Mouse (Mus musculus) urinary bladder, postnatal 25 days (tissue): ENCODE results near the gene Aldh1l1.
"Not testable (repeated sequence)": the region's sequence is repeated elsewhere in the genome, so short reads cannot be mapped to it uniquely, and the experiment has no call there.

ENCODE experiments used
- DNase-seq: peaks from one replicate; pipeline ENCODE4 v3.0.0; 2022; ENCODE audit warnings: low spot score

The Aldh1l1 gene

DNA sequence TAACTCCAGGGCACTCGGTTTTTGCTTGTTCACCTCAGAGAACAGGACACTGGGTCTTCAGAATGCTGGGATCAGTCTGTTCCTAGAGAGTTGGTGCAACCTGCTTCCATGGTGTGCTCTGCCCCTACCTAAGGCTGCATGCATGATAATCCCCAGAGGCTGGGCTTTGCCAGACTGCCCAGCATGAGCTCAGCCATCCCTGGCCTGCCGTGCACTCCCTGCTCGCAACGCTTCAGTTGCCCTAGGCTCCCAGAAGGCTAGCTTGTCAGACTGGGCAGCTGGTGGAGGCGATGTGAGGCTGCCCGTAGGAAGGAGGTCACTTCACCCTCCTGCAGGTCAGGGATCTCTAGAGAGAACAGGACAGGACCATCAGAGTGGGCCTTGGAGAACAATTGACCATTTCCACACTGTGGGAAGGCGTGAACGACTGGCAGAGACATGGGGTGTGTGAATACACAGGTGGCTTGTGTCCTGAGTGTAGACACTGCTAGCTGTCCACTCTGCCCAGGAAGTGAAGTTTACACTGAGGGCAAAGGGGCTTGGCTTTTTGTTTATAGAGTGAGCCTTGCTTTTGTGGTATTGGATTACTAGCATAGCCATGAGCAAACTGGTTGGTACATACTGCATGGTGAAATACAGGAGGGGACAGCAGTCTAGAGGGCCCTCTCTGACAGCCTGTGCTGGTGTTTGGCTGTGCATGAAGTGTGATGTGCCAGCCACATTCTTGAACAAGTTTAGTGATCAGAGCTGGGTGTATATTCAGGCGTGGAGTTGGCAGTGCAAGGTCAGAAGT, 134.8 kb downstream of the Aldh1l1 start:
- DNase-seq = no peak

DNA sequence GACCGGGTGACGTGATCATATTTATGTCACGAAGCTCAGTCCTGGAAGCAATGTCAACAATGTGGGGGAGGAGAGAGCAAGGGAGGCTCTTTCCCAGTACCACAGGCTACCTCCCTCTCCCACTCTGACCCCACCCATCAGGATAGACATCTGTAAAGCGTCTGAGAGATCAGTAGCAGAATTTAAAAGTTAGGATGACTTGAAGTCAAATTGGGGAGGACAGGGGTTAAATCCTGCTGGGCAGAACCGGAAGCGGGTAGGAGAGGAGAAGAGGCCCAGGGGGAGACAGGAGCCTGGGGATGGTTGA, 135.3 kb downstream of the Aldh1l1 start:
- no peak for DNase-seq

DNA sequence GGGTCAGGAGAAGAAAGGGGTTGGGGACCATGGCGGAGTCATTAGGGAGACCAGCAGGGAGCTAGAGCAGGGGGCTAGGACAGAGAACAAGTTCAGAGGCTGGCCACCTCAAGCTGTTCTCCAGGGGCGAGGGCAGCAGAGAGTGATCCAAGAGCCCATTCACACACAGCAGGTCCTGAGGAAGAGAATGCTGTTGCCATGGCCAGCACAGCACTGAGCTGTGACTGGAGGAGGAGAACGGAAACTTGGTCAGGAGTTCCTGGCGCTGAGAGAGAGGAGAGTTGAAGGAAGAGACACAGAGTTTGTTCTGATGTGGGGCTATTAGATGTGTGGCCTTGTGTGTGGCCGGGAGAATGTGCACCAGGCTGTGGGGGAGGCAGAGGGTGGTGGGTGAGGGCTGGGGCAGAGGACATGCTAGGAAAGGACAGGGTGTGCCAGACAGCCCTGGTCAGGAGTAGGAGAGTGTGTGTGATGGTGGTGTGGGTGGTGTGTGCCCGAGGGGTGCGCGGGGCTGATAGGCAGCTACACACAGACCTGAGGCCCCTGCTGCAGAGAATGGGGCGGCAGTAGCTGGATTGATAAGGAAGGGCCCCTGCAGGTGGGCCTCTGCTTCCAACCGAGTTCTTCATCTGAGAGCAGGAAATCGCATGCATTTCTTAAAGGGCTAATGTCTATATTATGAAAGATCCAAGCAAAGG, 136.7 kb downstream of the Aldh1l1 start:
- DNase-seq = no peak

DNA sequence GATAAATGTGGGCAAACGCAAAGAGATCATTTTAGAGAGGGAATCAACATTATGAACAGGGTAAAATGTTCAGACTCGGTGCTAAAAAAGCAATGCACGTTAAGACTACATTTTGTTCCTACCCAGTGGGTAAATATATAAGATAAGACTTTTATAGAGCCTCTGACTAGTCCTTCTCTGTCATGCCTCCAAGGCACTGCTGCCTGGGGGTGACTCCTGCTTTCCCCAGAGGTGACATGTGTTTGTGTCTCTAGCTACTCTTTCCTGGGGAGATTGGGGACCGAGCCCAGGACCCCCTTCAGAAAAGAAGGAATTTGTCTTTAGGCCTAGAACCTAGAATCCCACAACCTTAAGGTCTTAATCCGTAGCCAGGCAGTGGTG, 137.2 kb downstream of the Aldh1l1 start:
- DNase-seq = no peak

DNA sequence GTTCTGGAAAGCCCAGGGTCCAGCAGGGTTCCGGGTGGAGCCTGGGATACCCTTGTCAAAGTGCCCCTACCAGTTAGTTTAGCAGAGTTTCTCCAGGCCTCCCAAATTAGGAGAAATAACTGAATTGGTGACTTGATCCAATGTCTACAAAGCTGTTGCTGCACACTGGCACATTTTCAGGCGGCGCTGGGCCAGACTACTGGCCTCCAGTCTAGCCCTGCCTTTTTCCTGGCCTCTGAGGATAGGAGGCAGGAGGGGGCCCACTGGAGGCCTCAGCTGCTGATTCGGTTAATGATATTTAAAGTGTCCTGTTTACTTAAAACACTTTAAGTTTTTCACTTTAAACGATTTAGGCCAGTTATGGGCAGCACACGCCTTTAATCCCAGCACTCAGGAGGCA, 138.0 kb downstream of the Aldh1l1 start:
- DNase-seq = peak; percentile 56

DNA sequence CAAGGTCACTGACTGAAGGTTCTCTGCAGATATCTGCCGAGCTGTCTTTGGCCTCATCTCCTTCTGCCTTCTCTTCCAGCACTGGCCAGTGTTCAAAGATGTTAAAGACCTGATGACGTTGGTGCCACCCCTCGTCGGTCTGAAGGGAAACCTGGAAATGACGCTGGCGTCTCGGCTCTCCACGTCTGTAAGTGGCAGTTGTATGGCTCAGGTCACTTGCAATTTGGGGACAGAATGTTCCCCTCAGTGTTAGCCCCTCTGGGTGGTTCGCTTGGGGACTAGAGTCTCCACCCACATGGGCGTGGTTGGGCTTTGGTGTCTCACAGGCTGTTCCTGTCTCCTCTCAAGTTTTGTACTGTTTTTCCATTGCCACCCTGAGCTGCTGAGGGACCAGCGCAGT, 138.5 kb downstream of the Aldh1l1 start:
- no peak for DNase-seq

DNA sequence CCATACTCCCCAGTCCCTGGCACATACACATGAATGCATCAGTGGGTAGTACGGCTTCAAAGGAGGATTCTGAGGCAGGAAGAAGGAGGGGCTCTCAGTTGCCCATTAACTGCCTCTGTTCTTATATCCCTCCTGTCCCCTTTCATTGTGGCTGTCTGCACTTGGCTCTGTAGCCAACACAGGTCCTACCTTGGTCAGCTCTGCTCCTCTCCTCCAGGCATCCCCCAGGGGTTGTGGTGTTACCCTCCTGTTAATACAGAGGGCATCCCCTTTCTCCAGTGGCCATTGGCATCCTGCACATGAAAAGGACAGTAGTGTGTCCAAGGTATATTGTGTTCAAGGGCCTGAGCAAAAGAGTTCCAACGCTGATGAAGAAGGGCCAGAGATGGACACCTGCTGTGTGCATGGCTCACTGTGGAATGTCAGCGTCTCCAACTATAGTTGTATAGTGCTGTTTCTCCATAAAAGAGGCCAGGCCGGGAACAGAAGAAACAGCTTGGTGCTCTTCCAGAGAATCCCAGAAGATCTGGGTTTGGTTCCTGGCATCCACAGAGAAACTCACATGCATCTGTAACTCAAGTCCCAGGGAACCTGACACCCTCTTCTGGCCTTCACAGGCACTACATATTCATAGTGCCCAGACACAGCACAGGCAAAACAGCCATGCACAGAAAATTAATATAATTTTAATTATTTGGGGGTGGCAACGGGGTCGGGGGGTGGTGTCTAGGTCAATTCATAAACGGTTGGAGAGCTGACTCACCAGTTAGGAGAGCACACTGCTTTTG, 139.2 kb downstream of the Aldh1l1 start:
- DNase-seq = no peak

DNA sequence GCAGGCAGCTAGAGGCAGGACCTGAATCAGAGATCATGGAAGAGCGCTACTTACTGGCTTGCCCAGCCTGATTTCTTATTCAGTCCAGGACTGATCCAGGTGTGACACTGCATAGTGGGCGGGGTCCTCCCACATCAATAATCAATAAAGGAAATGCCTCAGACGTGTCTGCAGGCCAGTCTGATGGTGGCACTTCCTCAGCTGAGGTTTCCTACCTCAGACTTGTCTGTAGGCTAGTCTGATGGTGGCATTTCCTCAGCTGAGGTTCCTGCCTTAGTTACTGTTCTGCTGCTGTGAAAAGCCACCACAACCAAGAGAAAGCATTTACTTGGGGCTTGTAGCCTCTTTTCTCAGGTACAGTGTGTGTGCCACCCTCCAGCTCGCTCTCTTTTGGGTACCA, 141.3 kb downstream of the Aldh1l1 start:
- no peak for DNase-seq

DNA sequence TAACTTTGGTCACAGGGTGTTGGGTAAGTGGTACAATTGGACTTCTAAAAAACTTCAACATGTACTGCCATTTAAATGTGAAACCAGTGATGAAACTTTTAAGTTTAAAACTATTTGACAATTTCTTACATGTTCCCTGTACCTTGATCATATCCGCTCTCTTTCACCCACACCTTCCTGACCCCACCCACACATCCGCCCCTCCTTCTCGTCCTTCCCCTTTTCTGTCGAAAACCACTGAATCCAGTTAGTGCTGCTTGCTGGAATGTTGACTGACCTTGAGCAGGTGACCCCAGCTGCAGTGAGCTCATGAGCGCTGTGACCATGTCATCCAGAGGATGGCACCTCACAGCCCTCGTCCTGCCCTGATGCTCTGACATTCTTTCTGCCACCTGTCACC, 143.3 kb downstream of the Aldh1l1 start:
- no peak for DNase-seq

DNA sequence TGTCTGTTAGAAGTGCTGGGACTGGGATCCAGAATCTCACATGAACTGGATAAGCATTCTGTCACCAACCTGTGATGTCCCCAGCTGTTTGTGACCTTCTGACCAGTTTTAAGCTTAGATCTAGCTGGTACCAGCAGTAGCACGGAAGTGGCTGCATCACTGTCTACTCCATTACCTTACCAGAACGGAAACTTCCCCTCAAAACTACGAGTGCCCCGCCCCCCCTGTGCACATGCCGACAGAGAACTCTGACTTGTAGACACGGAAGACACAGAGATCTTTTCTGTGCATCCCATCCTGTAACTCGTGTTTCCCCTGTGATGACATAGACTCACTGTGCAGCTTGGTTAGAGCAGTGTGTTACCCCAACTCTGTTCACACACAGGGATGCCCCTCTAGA, 144.2 kb downstream of the Aldh1l1 start:
- DNase-seq = no peak

DNA sequence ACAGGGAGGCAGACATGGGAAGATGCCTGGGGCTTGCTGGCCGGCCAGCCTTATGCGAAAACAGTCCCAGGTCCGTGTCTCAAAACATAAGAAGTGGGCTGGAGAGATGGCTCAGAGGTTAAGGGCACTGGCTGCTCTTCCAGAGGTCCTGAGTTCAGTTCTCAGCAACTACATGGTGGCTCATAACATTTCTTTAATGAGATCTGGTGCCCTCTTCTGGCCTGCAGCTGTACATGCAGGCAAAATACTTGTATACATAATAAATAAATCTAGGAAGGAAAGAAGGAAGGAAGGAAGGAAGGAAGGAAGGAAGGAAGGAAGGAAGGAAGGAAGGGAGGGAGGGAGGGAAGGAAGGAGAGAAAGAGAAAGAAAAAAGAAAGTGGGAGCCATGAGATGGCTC, 146.3 kb downstream of the Aldh1l1 start:
- not testable (repeated sequence) for DNase-seq

DNA sequence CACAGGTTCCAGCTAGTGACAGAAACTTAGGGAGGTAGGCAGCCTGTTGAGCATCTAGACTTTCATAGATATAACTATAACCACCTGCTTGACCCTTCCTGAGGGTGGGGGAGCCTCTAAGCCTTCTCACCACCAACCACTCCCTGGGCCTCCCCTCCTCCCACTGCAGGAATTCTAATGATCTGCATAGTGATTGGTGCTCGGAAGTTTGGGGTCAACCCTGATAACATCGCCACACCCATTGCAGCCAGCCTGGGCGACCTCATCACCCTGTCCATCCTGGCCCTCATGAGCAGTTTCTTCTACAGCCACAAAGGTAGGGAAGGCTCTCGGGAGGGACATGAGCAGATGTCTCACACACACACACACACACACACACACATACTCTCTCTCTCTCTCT, 148.9 kb downstream of the Aldh1l1 start:
- DNase-seq = no peak

DNA sequence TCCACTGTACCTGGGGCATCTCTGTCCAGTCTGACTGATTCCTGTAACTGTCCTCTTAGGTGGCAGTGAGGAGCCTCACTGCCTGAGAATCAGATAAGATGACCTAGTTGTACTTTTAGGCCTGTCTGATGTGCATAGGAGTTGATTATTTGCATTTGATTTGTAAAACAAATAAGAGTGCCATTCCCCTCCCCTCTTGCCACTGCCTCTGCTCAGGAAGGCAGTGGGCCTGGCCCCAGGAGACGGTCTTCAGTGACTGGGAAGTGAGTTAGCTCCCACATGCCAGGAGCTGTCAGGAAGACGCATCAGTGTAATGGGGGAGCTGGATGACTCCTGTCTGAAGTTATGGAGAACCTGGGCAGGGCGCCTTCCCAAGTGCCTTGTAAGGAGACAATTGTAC, 149.4 kb downstream of the Aldh1l1 start:
- no peak for DNase-seq

DNA sequence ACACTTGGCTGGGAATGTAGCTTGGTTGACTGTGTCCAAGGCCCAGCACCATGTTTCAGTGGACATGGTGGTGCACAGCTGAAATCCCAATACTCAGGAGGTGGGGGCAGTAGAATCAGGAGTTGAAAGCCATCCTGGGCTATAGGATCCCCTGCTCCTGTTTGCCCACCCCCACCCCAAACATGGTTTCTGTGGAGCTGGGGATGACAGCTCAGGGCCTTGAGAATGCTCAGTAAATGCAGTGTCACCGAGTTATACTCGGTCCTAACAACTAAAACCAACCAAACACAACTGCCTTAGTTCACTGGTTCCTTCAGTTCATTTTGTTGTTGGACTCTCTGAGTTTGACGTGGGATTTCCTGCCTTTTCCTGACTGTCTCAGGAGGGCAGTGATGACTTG, 156.8 kb downstream of the Aldh1l1 start:
- no peak for DNase-seq

DNA sequence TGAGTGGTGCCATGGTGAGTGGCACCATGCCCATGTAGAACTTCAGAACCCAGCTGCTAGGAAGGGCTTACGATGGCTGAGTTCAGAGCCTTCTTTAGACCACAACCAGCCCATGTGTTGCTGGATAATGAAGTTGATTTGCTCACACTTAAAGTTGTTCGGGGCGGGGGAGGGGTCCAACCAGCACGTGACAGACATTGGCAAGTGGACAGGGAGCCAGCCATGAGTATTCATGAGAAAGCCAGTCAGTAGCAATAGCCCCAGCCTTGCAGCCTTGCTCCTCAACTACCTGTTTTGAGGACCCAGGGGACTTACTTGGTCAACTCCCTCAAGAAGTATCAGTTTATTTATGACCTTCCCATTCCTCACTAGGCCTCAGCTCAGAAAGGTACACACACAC, 158.7 kb downstream of the Aldh1l1 start:
- no peak for DNase-seq

DNA sequence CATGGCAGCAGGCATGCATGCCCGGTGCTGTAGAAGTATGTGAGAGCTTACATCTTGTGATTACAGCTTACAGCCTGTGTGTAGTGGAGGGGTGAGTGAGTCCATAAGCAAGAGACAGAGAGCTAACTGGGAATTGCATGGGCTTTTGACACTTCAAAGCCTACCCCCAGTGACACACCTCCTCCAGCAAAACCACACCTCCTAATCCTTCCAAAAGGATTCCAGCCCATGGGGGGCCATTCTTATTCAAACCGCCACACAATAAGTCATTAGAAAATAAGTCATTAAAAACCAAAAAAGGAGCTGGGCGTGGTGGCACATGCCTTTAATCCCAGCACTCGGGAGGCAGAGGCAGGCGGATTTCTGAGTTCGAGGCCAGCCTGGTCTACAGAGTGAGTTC, 162.2 kb downstream of the Aldh1l1 start:
- no peak for DNase-seq

DNA sequence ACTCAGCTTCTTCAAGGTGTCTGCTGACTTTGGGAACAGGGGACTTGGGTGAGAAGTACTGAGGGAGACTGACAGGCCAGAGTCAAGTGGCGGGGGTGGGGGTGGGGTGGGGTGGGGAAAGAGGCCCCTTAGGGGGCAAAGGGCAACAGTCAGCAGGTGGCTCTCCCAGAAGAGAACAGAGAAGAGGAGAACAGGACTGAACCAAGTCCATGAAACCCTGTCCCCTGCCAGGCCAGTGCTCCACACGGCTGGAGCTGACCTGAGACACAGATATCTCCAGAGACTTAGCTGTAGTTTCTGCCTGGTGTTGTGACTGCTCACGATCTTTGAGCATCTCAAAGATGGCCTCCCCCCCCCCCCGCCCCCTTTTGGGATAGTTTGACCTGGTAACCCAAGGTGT, 163.1 kb downstream of the Aldh1l1 start:
- DNase-seq = no peak
